Mouse (Mus musculus) lung, postnatal 25 days (tissue): ENCODE measurements around the gene Shq1.

ENCODE experiments used
- DNase-seq: peaks from one replicate; pipeline ENCODE4 v3.0.0; 2022; ENCODE audit warnings: low spot score

Gene Shq1

DNA sequence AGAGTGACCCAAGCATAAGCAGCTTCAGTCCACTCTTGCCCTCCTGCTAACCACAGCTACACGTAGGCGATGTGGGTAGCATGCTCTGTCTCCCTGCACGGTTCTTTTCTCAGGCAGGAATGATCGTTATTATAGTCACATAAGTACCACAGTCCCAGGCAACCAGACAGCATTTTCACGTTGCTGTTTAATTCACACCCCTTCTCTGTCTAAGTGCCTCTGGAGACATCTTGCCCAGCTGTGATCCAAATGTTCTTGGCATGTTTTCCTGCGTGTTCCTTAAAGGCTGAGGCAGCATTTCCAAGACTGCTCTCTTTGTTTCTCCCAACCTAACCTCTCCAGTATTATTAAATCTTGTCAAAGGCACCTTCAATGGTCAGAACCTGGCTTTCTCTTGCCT is 67.3 kb downstream of the Shq1 start:
- DNase-seq, result no peak

DNA sequence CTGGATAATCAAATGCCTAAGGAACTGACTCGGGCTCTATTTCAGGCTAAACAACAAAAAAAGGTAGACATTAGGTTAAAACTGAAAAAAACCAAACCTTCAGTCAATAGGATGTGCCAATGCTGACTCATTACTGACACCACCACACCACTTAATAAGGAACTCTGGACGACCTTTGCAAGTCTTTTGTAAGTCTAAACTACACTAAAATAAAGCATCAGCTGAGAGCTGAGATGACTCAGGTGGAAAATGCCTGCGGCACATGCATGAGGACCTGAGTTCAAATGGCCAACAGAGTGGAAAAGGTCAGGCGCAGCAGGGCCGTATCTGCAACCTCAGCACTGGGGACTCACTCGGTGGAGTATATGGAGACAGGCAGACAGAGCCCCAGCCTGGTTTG is 69.3 kb downstream of the Shq1 start:
- no peak for DNase-seq

DNA sequence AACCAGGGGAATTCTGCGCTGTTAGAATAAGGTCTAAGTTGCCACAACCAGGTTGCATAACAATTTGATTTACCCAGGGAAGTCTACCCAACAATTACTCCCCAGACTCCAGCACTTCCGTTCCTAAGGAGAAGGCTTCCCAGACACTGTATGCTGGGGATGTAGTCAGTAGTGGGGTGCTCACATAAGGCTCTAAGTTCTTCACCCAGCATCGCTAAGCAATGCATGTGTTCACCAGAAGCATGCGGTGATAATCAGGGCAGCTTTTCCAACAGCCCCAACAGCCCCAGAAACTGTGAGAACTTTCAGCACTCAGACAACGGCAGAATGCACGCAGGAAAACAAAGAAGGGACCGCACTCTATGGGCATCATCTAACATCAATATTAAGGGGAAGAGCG is 77.1 kb downstream of the Shq1 start:
- DNase-seq, result no peak

DNA sequence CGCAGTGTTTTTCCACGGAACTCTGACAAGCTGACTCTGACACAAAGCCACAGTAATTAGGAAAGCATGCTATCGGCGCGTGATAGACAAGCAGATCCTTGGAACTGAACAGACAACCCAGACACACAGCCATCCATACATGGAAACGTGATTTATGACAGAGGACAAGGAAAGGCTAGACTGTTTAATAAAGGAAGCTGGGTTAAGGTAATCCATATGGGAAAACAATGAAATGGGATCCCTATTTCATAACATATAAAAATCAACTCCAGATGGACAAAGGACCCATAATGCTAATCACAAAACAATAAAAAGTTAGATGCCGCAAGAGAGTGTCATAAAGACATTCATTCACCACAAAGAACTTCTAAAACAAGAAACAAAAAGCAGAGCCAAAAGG is 78.0 kb downstream of the Shq1 start:
- DNase-seq, result no peak

- no peak for DNase-seq
Observed at GRCm38 (mm10) chr6:100590602-100591001, 80.4 kb downstream of the Shq1 start.

- no peak for DNase-seq
Observed at GRCm38 (mm10) chr6:100588876-100589275, 82.1 kb downstream of the Shq1 start.

DNA sequence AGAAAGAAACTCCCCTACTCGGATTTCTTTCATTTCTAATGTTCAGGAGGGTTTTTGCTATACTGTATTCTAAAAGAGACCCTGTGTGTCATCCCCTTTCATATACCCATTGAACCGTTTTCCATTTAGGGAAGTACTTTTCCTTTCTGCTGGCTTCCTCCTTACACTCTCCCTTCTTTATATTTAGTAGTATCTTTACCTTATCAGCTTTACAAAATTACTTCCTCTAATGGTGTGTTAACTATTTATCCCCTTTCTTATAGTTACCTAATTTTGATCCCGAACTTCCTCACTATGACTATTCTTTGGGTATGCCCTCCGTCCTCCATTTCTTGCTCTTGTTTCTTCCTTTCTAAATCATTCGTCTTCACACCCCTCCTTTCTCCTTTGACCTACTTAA is 84.2 kb downstream of the Shq1 start:
- DNase-seq, result no peak

- no peak for DNase-seq
Observed at GRCm38 (mm10) chr6:100581951-100582350, 89.0 kb downstream of the Shq1 start.

- DNase-seq, result no peak
Observed at GRCm38 (mm10) chr6:100581056-100581455, 89.9 kb downstream of the Shq1 start.

DNA sequence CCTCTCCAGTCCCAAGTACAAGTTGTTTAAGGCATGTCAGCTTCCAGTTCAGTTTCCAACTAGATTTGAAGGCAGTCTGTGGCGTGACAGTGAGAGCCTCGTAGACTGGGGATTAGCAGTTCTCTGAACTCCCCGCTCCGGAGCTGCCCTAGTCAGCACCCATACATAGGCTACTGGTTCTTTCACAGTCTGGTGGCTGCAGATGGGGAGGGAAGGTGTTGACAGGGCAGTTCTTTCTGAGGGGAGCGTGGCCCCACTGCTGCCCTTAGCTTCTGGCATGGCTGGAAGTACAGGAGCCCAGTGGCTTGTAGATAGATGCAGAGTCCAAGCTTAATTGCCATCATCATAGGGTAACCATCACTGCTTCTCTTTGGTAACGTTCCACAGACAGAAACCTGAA is 93.4 kb downstream of the Shq1 start:
- DNase-seq, result no peak

GRCm38 (mm10) chr6:100576171-100576570 is 94.8 kb downstream of the Shq1 start:
- DNase-seq, result no peak

- no peak for DNase-seq
Observed at GRCm38 (mm10) chr6:100566774-100567173, 104.2 kb downstream of the Shq1 start.

DNA sequence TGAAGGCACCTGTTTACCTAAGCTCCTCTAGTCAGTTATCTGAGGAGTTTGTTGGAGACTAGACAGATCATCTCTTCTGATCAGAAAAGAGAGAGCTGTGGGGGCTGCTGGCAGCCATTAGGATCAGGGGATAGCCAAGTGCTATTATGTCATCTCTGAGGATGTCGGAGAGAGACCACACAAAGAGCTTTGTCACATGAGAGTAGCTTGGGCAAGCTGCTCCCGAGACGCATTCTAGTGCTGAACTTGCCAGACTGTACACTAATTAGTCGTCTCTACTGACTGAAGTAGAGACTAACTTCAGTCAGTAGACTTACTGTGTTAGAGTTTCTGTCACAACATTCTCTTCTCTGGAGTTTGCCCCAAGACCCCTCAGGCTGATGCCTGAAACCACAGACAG is 106.4 kb downstream of the Shq1 start:
- no peak for DNase-seq

GRCm38 (mm10) chr6:100563552-100564341 is 107.2 kb downstream of the Shq1 start:
- peak; percentile 61 for DNase-seq

DNA sequence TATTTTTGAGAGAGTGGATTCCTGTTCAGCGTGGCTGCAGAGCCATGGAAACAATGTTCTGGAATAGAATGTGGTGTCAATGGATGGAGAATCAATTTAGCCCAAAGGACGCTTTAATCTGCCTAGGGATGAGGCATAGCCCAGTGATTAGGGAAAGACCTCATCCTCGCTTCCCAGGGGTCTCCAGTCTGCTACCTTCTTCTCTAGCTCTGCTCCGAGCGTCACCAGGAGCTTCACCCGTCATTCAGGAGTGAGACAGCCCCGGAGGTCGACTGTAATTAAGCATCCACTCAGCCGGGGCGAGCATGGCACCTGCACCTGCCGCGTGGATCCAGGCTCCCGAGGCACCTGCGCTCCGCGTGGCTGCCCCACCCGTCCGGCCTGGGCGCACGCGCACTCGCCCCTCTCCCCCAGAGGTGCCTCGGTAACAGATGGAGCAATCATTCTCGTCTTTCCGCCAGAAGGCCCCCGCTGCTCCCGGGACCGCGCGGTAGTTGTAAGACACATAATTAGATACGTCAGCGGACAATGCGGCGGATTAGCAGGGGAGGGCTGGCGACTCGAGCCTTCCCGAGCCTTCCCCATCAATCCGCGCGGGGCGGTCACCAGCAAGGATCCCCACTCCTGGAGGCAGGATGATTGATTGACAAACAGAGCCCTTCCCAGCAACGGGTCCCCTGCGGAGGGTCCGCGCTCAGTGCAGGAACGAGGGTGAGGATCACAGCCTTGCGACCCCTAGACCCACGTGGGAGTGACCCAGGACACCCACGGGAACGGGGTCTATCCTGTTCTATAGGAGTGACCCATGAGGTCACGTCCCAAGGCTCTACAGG is 108.0 kb downstream of the Shq1 start:
- DNase-seq, result no peak

DNA sequence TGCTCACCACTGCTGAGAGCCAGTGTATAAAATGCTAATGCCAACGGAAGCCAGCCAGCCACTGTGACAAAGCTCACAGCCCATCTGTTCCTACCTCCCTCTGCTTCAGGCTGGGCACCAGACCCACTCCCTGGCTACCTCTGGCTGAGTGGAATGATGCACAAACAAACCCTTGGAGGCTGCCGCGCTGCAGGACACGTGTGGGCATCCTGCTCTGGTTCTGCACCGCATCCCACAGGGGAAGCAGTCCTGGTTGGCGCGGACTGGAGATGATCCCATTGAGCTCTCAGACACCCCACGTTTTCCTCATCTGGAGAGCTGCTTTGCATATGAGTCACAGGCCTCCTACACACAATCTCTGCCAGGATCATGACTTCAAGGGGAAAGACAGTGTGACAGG is 112.9 kb downstream of the Shq1 start:
- no peak for DNase-seq

- no peak for DNase-seq
Observed at GRCm38 (mm10) chr6:100542154-100542997, 128.6 kb downstream of the Shq1 start.

DNA sequence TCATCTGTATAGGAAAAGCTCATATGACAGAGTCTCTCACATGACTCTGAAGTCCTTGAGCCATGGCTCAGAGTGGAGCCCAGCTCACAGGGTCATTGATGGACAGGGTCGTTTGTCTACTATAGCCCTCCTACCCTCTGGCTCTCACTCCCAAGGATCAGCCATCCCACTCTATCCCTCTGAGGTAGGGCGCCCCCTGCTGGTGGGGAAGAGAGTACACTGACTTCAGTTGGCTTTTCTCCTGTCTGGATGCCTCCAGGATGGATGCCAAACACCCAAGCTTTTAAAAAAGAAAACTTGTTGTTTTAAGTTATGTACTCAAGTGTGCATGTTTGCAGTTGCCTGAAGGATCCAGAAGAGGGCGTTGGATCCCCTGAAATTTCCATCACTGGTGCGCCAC is 131.3 kb downstream of the Shq1 start:
- DNase-seq, result no peak

DNA sequence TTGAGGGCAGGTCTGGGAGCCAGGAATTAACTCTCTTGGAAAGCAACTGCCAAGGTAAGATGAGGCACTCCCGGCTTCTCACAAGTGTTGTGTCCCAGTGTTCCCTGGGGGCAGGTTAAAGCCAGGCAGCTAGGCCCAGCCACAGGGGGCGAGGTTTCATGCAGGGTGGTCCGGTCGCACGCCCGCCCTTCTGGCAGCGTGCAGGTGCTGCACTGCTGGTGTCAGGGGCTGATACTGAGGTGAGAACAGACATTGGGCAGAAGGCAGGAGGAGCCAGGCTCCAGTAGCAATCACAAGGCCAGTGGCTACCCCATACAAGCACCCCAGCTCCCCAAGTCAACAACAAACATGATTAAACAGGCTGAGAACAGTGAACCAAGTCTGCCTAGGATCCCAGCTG is 132.4 kb downstream of the Shq1 start:
- DNase-seq, result no peak

DNA sequence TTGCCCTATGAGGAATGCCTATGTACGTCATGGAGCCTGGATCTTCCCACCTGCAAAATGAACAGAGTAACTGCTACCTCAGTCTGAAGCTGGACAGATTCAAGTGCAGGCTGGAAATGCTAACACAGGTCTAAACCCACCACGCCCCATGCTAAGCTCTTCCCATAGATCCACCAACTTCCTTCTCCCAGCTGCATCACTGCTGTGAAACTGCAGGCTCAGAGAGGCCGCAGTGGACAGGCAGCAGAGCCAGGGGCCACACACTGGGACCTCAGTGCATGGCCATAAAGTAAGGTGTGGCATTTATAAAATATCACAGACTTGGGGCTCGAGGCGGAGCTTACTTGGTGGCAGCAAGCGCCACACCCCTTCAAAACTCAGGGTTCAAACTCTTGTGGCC is 133.0 kb downstream of the Shq1 start:
- DNase-seq, result no peak

- DNase-seq, result no peak
Observed at GRCm38 (mm10) chr6:100537042-100537441, 133.9 kb downstream of the Shq1 start.

DNA sequence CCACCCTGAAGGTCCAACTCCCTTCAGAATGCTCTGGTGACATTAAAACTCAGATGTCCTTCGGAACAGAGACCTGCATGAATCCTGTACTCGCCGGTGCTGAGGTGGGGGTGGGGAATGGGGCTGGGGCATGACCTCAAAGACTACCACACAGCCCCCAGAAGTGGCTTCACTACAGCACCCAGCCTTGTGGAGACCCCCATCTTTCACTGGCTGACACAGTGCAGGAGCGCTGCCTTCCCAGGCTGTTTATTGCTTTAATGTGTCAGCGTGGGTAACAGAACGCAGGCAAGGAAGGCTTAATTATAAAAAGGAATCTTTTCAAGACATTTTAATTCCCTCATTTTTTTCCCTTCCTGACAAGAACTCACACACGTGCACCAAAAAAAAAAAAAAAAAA is 137.6 kb downstream of the Shq1 start:
- DNase-seq, result no peak

DNA sequence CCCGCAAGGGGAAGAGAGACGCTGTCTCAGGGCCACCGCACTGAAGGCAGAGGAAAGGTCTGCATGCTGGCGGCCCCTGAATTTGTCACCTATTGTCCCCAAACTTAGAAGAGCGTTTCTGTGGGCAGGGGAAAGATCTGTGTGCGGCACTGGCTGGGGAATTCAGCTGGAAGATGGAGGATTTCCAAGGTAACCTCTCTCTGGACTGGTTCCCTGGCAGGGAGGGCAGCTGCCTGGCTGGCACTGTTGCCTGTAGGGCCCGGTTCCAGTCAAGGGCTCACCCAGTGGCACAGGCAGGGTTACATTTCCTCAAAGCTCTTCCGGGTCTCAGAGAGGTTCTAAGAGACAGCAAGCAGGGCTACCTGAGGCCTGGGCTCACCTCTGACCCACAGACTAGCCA is 138.6 kb downstream of the Shq1 start:
- no peak for DNase-seq
